9 mouse cellular contexts compared by ENCODE assay signal in the genomic region with DNA sequence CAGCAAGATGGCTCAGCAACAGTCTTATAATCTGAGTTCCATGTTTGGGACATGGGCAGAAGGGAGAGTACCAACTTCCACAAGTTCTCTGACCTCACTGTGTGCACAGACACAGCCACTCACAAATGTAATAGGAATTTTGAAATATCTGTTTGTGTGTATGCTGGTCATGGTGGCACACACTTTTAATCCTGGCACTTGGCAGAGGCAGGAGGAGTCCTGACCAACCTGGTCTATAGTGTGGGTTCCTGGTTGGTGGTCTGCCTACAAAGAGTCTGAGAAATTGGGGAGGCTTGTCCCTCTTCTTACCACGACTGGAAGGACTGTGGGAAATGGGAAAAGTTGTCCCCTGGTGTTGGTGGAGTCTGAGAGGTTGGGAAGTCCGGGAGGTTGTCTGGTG. TPM values are rescaled to one million over a fixed set of nuclear protein-coding genes. Genes with fewer than 3 reads are reported as not detected.
DNase-seq lines count a peak whose midpoint lies in the region; ATAC-seq and TF ChIP-seq lines count a peak whose summit lies in the region.
"Had no signal": no experiment of that assay in that cellular context is flagged by ENCODE, and none has a peak within 500 bp of the region (broad histone marks: within the 10 kb centered on the region; RNA-seq: fewer than 3 reads in every experiment).

No protein-coding gene starts in this region.

- no peak for DNase-seq in lung, embryonic 14.5 days
- DNase-seq in lung, postnatal 10 days, result no peak
- DNase-seq in limb, embryonic 10.5 days (ENCODE audit: low spot score), result no peak
- DNase-seq in right cerebral cortex, postnatal 25 days, result no peak
- DNase-seq in cerebellum, adult 9-11 months, result no peak
- DNase-seq in adipocyte (ENCODE audit: low spot score), result no peak
- DNase-seq: adrenal gland, postnatal 25 days had no signal

- no peaks in the 10 kb centered on the region for H3K36me3 ChIP-seq in lung, embryonic 14.5 days (ENCODE audit: insufficient read depth)
- H3K36me3 ChIP-seq in limb, embryonic 10.5 days, result 0 out of 2 replicates have a peak, but pooled peaks cover 4% of the 10 kb centered on the region
- no peaks in the 10 kb centered on the region for H3K36me3 ChIP-seq in neural tube, embryonic 14.5 days (ENCODE audit: control insufficient read depth, insufficient read depth, low read length)

- H3K4me3 ChIP-seq in lung, embryonic 14.5 days (ENCODE audit: low read depth, low read length), result peak overlapping the region; percentile 98
- H3K4me3 ChIP-seq in embryonic fibroblast, embryonic 13.5 days (ENCODE audit: insufficient read depth, low read length), result peak overlapping the region; percentile 98
- H3K4me3 ChIP-seq in limb, embryonic 10.5 days, result peak overlapping the region; percentile 99
- peak overlapping the region; percentile 95 for H3K4me3 ChIP-seq in neural tube, embryonic 14.5 days (ENCODE audit: low read depth, low read length)

- H3K4me2 ChIP-seq in lung, embryonic 14.5 days, result peak overlapping the region; percentile 99
- H3K4me2 ChIP-seq in neural tube, embryonic 14.5 days (ENCODE audit: low read depth, low read length), result peak overlapping the region; percentile 89

- 51% methylated on average over 2 of the region's 2 CpGs for WGBS in lung, embryonic 14.5 days
- WGBS in limb, embryonic 10.5 days, result 76% methylated on average over 2 of the region's 2 CpGs
- WGBS in neural tube, embryonic 14.5 days, result 75% methylated on average over 2 of the region's 2 CpGs

- no peaks in the 10 kb centered on the region for H3K27me3 ChIP-seq in lung, embryonic 14.5 days (ENCODE audit: insufficient read depth, low read length)
- H3K27me3 ChIP-seq in limb, embryonic 10.5 days (ENCODE audit: low read depth, poor library complexity, severe bottlenecking), result no peaks in the 10 kb centered on the region
- no peaks in the 10 kb centered on the region for H3K27me3 ChIP-seq in neural tube, embryonic 14.5 days (ENCODE audit: control insufficient read depth, insufficient read depth, low read length)

- peaks cover 22% of the 10 kb centered on the region for H3K4me1 ChIP-seq in lung, embryonic 14.5 days (ENCODE audit: insufficient read depth)
- peaks cover 19% of the 10 kb centered on the region for H3K4me1 ChIP-seq in embryonic fibroblast, embryonic 13.5 days (ENCODE audit: control insufficient read depth, insufficient read depth, low read length)
- H3K4me1 ChIP-seq in limb, embryonic 10.5 days, result peaks cover 56% of the 10 kb centered on the region
- H3K4me1 ChIP-seq in neural tube, embryonic 14.5 days (ENCODE audit: control insufficient read depth, insufficient read depth, low read length), result peaks cover 31% of the 10 kb centered on the region

- no peak for TF ChIP-seq POLR2A in embryonic fibroblast, embryonic 13.5 days (IDR thresholded peaks at IDR 0.05; ENCODE audit: low read depth, low read length)

- no peaks in the 10 kb centered on the region for H3K9me3 ChIP-seq in lung, embryonic 14.5 days (ENCODE audit: low read depth, low read length)
- H3K9me3 ChIP-seq in limb, embryonic 10.5 days (replicated peaks), result no peaks in the 10 kb centered on the region
- no peaks in the 10 kb centered on the region for H3K9me3 ChIP-seq in neural tube, embryonic 14.5 days (ENCODE audit: control insufficient read depth, low read length)

- no peak for TF ChIP-seq CTCF in lung, embryonic 14.5 days (IDR thresholded peaks at IDR 0.05; ENCODE audit: low read depth)
- no peak for TF ChIP-seq CTCF in embryonic fibroblast, embryonic 13.5 days (IDR thresholded peaks at IDR 0.05; ENCODE audit: borderline replicate concordance, insufficient read depth, low read length)

- no peak overlapping the region; the same call in 1 of the 2 replicates for H3K27ac ChIP-seq in lung, embryonic 14.5 days (ENCODE audit: low read depth)
- no peak overlapping the region for H3K27ac ChIP-seq in embryonic fibroblast, embryonic 13.5 days (ENCODE audit: insufficient read depth, low read length)
- H3K27ac ChIP-seq in limb, embryonic 10.5 days, result no peak overlapping the region
- no peak overlapping the region for H3K27ac ChIP-seq in neural tube, embryonic 14.5 days (ENCODE audit: low read depth, low read length)

- peak overlapping the region; percentile 92 for H3K9ac ChIP-seq in lung, embryonic 14.5 days
- H3K9ac ChIP-seq in neural tube, embryonic 14.5 days (replicated peaks; ENCODE audit: low read depth, low read length), result peak overlapping the region; percentile 97; the same call in 1 of the 2 replicates

- no peak for ATAC-seq in lung, embryonic 14.5 days (ENCODE audit: insufficient read depth)
- no peak for ATAC-seq in neural tube, embryonic 14.5 days (ENCODE audit: low read depth)

RNA-seq across cellular contexts. Expression of gene Dot1l, which starts 1.5 kb away (rescaled TPM):
- polyA plus RNA-seq in lung, embryonic 14.5 days (2014; fragmentation: Nextera tagmentation; extraction: Ambion mirVana), result 26.9 and 29.1 TPM in 2 replicates
- 22.3 and 22.4 TPM in 2 replicates for polyA plus RNA-seq in embryonic fibroblast, embryonic 13.5 days (2011; ENCODE audit: insufficient read length, low read depth, missing spikeins)
- polyA plus RNA-seq in limb, embryonic 10.5 days (2016; fragmentation: Nextera tagmentation; extraction: Ambion mirVana), result 26.4 and 28.3 TPM in 2 replicates
- 23.6 and 27.3 TPM in 2 replicates for polyA plus RNA-seq in neural tube, embryonic 14.5 days (2014; fragmentation: Nextera tagmentation; extraction: Ambion mirVana)

RNA-seq across cellular contexts. Expression of gene Ap3d1, which starts 14.4 kb away (rescaled TPM):
- polyA plus RNA-seq in lung, embryonic 14.5 days (2014; fragmentation: Nextera tagmentation; extraction: Ambion mirVana), result 62.0 and 69.6 TPM in 2 replicates
- 116 and 155 TPM in 2 replicates for polyA plus RNA-seq in embryonic fibroblast, embryonic 13.5 days (2011; ENCODE audit: insufficient read length, low read depth, missing spikeins)
- 54.6 and 60.6 TPM in 2 replicates for polyA plus RNA-seq in limb, embryonic 10.5 days (2016; fragmentation: Nextera tagmentation; extraction: Ambion mirVana)
- polyA plus RNA-seq in neural tube, embryonic 14.5 days (2014; fragmentation: Nextera tagmentation; extraction: Ambion mirVana), result 109 and 125 TPM in 2 replicates

RNA-seq across cellular contexts. Expression of gene Sf3a2, which starts 41.5 kb away (rescaled TPM):
- 97.2 and 98.4 TPM in 2 replicates for polyA plus RNA-seq in lung, embryonic 14.5 days (2014; fragmentation: Nextera tagmentation; extraction: Ambion mirVana)
- polyA plus RNA-seq in embryonic fibroblast, embryonic 13.5 days (2011; ENCODE audit: insufficient read length, low read depth, missing spikeins), result 48.0 and 49.3 TPM in 2 replicates
- polyA plus RNA-seq in limb, embryonic 10.5 days (2016; fragmentation: Nextera tagmentation; extraction: Ambion mirVana), result 113 and 121 TPM in 2 replicates
- polyA plus RNA-seq in neural tube, embryonic 14.5 days (2014; fragmentation: Nextera tagmentation; extraction: Ambion mirVana), result 63.3 and 66.8 TPM in 2 replicates

RNA-seq across cellular contexts. Expression of gene Plekhj1, which starts 41.9 kb away (rescaled TPM):
- polyA plus RNA-seq in lung, embryonic 14.5 days (2014; fragmentation: Nextera tagmentation; extraction: Ambion mirVana), result 113 and 121 TPM in 2 replicates
- polyA plus RNA-seq in embryonic fibroblast, embryonic 13.5 days (2011; ENCODE audit: insufficient read length, low read depth, missing spikeins), result 59.1 and 59.9 TPM in 2 replicates
- polyA plus RNA-seq in limb, embryonic 10.5 days (2016; fragmentation: Nextera tagmentation; extraction: Ambion mirVana), result 168 and 204 TPM in 2 replicates
- polyA plus RNA-seq in neural tube, embryonic 14.5 days (2014; fragmentation: Nextera tagmentation; extraction: Ambion mirVana), result 126 and 127 TPM in 2 replicates

RNA-seq across cellular contexts. Expression of gene Amh, which starts 48.5 kb away (rescaled TPM):
- polyA plus RNA-seq in lung, embryonic 14.5 days (2014; fragmentation: Nextera tagmentation; extraction: Ambion mirVana), result 0.11 and 0.14 TPM in 2 replicates
- polyA plus RNA-seq in embryonic fibroblast, embryonic 13.5 days (2011; ENCODE audit: insufficient read length, low read depth, missing spikeins), result not detected in 2 replicates
- polyA plus RNA-seq in limb, embryonic 10.5 days (2016; fragmentation: Nextera tagmentation; extraction: Ambion mirVana), result 0.09 TPM in 1 of 2 replicates, not detected in the other
- 0.15 and 0.16 TPM in 2 replicates for polyA plus RNA-seq in neural tube, embryonic 14.5 days (2014; fragmentation: Nextera tagmentation; extraction: Ambion mirVana)
